Mouse (Mus musculus) ES-E14 (cell line): ENCODE measurements around the gene Col6a5. TPM values are rescaled to one million over a fixed set of nuclear protein-coding genes. Genes with fewer than 3 reads are reported as not detected.

Experiments used
- DNase-seq: peaks from one replicate; pipeline ENCODE4 v3.0.0-alpha.2; 2013; ENCODE audit warnings: low read depth, low spot score
- H3K27ac ChIP-seq: 2 replicates; pipeline ENCODE4 v1.5.1; 2012; ENCODE audit warnings: low read depth, mild to moderate bottlenecking, low read length, moderate library complexity, mixed read lengths; ENCODE audit not compliant: poor library complexity, insufficient read depth, severe bottlenecking
- H3K36me3 ChIP-seq: 2 replicates; pipeline ENCODE4 v1.6.1; 2012; ENCODE audit warnings: mild to moderate bottlenecking, low read length, moderate library complexity, mixed read lengths; ENCODE audit not compliant: control insufficient read depth, poor library complexity, insufficient read depth, severe bottlenecking
- H3K4me1 ChIP-seq, 2 experiments: fragments of 150-350 bp in 1 of 2; sonication (generic) in 1 of 2; 2 replicates each; pipeline ENCODE4 v1.6.1; 2012; ENCODE audit warnings: low read length in 2 of 2, mild to moderate bottlenecking in 1 of 2, mixed read lengths in 1 of 2; ENCODE audit not compliant: control insufficient read depth in 2 of 2, insufficient read depth in 2 of 2, poor library complexity in 1 of 2
- H3K4me3 ChIP-seq, 2 experiments: fragments of 150-350 bp in 1 of 2; sonication (generic) in 1 of 2; 2 replicates each; pipeline ENCODE4 v1.5.1; 2012; ENCODE audit warnings: low read length in 2 of 2, low read depth in 1 of 2, mild to moderate bottlenecking in 1 of 2, mixed read lengths in 1 of 2; ENCODE audit not compliant: insufficient read depth in 1 of 2, poor library complexity in 1 of 2, severe bottlenecking in 1 of 2
- H3K9ac ChIP-seq: 2 replicates; pipeline ENCODE4 v1.6.1; 2012; ENCODE audit warnings: low read depth, mild to moderate bottlenecking, low read length, mixed read lengths; ENCODE audit not compliant: poor library complexity, insufficient read depth, severe bottlenecking
- H3K9me3 ChIP-seq: fragments of 150-350 bp; sonication (generic); 2 replicates; pipeline ENCODE4 v1.6.1; 2012; ENCODE audit warnings: low read depth, mild to moderate bottlenecking, low read length; ENCODE audit not compliant: control insufficient read depth, insufficient read depth
- CHD2 ChIP-seq: IDR thresholded peaks from 2 replicates; pipeline ENCODE4 v1.6.1; 2014; ENCODE audit warnings: mild to moderate bottlenecking, low read depth, low read length, inconsistent platforms
- HCFC1 ChIP-seq: IDR thresholded peaks from 2 replicates; pipeline ENCODE4 v1.6.1; 2012; ENCODE audit warnings: low read length, inconsistent platforms, borderline replicate concordance; ENCODE audit not compliant: insufficient read depth
- MAFK ChIP-seq: IDR thresholded peaks from 2 replicates; pipeline ENCODE4 v1.6.1; 2014; ENCODE audit warnings: mild to moderate bottlenecking, low read depth, low read length, inconsistent platforms; ENCODE audit not compliant: insufficient read depth
- ZC3H11A ChIP-seq: IDR thresholded peaks from 2 replicates; pipeline ENCODE4 v1.6.1; 2012; ENCODE audit warnings: low read depth, mild to moderate bottlenecking, inconsistent platforms, low read length, borderline replicate concordance
- ZNF384 ChIP-seq: IDR thresholded peaks from 2 replicates; pipeline ENCODE4 v1.6.1; 2012; ENCODE audit warnings: low read depth, low read length, inconsistent platforms
- in situ Hi-C, 2 experiments: fragments of 600-800 bp; cut with MboI; formaldehyde crosslinking; loops; one replicate each; pipeline ENCODE4 v1.15.1; 2025; ENCODE audit warnings: low sequenced_read_pairs in 2 of 2, inconsistent platforms in 1 of 2; ENCODE audit not compliant: unreplicated experiment in 2 of 2
- total RNA-seq: library from RNA; depleted of rRNA; stranded (reverse); fragments of 300-350 nt; gene quantifications from 2 replicates; pipeline ENCODE4 v1.2.3, GENCODE M21; 2012

The Col6a5 gene
- total RNA-seq, 1 experiment, result 4.2 TPM

GRCm38 (mm10) chr9:105973736-105974135 is 13.3 kb upstream of the Col6a5 start:
- Histone ChIP-seq H3K27ac (no peak overlapping the region), H3K9ac (no peak overlapping the region), H3K4me1 (peaks cover 14 to 17% of the 10 kb centered on the region in 2 experiments; a peak in 3 of 4 replicates), H3K36me3 (no peaks in the 10 kb centered on the region), H3K9me3 (no peaks in the 10 kb centered on the region), H3K4me3 (no peak overlapping the region)
- in situ Hi-C loops, result no loop called here
- no peak for DNase-seq
- no peak for TF ChIP-seq HCFC1
- TF ChIP-seq ZC3H11A, result no peak
- no peak for TF ChIP-seq MAFK
- TF ChIP-seq ZNF384, result no peak
- no peak for TF ChIP-seq CHD2

- DNase-seq, result peak; percentile 19
- in situ Hi-C loops, result no loop called here
- Histone ChIP-seq H3K9me3 (no peaks in the 10 kb centered on the region), H3K4me3 (0 out of 4 replicates have a peak overlapping the region, but pooled peaks of 1 of the 2 experiments have one; percentile 28), H3K4me1 (peaks cover 14 to 20% of the 10 kb centered on the region in 2 experiments; a peak in 3 of 4 replicates), H3K9ac (no peak overlapping the region), H3K27ac (no peak overlapping the region), H3K36me3 (no peaks in the 10 kb centered on the region)
- no peak for TF ChIP-seq HCFC1
- no peak for TF ChIP-seq MAFK
- TF ChIP-seq CHD2, result no peak
- no peak for TF ChIP-seq ZC3H11A
- no peak for TF ChIP-seq ZNF384
Measured at GRCm38 (mm10) chr9:105972031-105972430, 11.6 kb upstream of the Col6a5 start.

GRCm38 (mm10) chr9:105971351-105971894 is 11.0 kb upstream of the Col6a5 start:
- peak; percentile 30 for DNase-seq
- H3K27ac ChIP-seq, result no peak overlapping the region
- H3K4me1 ChIP-seq, result peaks cover 11 to 18% of the 10 kb centered on the region in 2 experiments; a peak in 3 of 4 replicates
- in situ Hi-C loops, result no loop called here
- no peak for TF ChIP-seq CHD2
- no peak for TF ChIP-seq MAFK
- no peak for TF ChIP-seq ZC3H11A
- TF ChIP-seq ZNF384, result no peak
- TF ChIP-seq HCFC1, result no peak
- peak overlapping the region; percentile 27 to 28; a peak in 2 of 4 replicates for H3K4me3 ChIP-seq
- H3K9me3 ChIP-seq, result no peaks in the 10 kb centered on the region
- H3K36me3 ChIP-seq, result no peaks in the 10 kb centered on the region
- no peak overlapping the region for H3K9ac ChIP-seq

- no peaks in the 10 kb centered on the region for H3K36me3 ChIP-seq
- DNase-seq, result no peak
- in situ Hi-C loops, result no loop called here
- peaks cover 11 to 18% of the 10 kb centered on the region in 2 experiments; a peak in 3 of 4 replicates for H3K4me1 ChIP-seq
- no peak overlapping the region for H3K9ac ChIP-seq
- no peak overlapping the region for H3K27ac ChIP-seq
- TF ChIP-seq HCFC1, result no peak
- no peak for TF ChIP-seq CHD2
- no peak for TF ChIP-seq ZC3H11A
- TF ChIP-seq ZNF384, result no peak
- TF ChIP-seq MAFK, result no peak
- H3K9me3 ChIP-seq, result no peaks in the 10 kb centered on the region
- H3K4me3 ChIP-seq, result no peak overlapping the region
Measured at GRCm38 (mm10) chr9:105970901-105971300, 10.5 kb upstream of the Col6a5 start.

GRCm38 (mm10) chr9:105967976-105968375 is 7.5 kb upstream of the Col6a5 start:
- Histone ChIP-seq H3K4me1 (peaks cover 11 to 18% of the 10 kb centered on the region in 2 experiments; a peak in 3 of 4 replicates), H3K27ac (no peak overlapping the region), H3K9me3 (no peaks in the 10 kb centered on the region), H3K4me3 (no peak overlapping the region), H3K9ac (no peak overlapping the region), H3K36me3 (no peaks in the 10 kb centered on the region)
- TF ChIP-seq ZC3H11A, result no peak
- DNase-seq, result no peak
- in situ Hi-C loops, result no loop called here
